Mouse (Mus musculus): ENCODE measurements around the gene Klf15. TPM values are rescaled to one million over a fixed set of nuclear protein-coding genes. Genes with fewer than 3 reads are reported as not detected.

Klf15 gene
- polyA plus RNA-seq (2015; fragmentation: Illumina TruSeq; extraction: RNeasy Lipid Tissue Mini Kit (QIAGEN cat#74804); ENCODE audit: insufficient read depth, low replicate concordance) = 2.3 TPM

DNA sequence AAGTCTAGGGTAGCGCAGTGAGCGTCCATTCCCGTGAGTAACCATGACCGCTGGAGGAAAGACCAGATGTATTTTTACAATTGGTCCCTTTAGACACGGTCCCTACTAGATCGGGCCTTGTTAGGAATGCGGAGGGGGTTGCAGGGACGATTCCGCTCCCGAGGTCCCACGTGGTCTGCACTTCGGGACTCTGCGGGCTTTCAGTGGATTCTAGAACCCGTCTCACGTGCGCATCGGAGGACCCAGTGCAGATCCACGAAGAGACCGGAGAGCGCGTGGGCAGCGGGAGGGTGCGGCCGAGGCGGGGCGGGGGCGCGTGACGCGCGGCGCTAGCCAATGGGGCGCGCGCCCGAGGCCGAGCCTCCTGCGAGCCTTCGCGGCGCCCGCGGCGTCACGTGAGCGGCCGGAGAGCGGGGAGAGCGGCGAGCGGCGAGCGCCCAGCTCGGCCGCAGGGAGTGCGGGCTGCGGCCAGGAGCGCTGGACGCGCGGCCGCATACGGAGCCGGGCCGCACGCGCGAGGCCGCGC lies at the start of gene Klf15:
Klf15 (plus strand) TSS at position 396 of the 526 bp plus-strand sequence.

DNA sequence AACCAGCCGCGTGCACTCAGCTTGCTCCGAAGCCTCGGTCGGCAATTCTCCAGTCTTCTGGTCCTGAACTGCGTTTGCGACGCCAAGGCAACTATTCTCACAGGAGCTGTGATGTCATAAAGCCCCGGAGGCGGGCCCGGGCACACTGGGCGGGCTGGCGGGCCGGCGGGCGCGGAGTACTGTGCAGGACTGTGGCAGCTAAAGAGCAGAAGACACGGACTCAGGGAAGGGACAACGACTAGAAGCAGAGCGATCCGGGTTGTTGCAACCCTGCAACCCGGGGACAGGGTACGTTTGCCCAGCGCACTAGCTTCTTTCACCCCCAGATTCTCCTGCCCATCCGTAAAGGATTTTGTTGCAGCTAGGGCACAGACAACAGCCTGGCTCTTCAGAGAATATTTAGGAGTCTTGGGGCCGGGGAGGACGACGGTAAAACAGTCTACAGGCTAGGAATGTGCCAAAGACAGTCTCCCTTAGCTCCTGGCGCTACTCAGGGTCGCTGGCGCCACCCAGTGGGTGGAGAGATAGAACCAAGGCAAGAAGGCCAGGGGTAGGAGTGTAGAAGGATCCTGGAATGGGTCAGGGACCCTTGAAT lies 33.9 kb upstream of the Klf15 start, which contains the start of gene Cfap100:
Cfap100 (minus strand) TSS at position 418 of the 595 bp plus-strand sequence.

DNA sequence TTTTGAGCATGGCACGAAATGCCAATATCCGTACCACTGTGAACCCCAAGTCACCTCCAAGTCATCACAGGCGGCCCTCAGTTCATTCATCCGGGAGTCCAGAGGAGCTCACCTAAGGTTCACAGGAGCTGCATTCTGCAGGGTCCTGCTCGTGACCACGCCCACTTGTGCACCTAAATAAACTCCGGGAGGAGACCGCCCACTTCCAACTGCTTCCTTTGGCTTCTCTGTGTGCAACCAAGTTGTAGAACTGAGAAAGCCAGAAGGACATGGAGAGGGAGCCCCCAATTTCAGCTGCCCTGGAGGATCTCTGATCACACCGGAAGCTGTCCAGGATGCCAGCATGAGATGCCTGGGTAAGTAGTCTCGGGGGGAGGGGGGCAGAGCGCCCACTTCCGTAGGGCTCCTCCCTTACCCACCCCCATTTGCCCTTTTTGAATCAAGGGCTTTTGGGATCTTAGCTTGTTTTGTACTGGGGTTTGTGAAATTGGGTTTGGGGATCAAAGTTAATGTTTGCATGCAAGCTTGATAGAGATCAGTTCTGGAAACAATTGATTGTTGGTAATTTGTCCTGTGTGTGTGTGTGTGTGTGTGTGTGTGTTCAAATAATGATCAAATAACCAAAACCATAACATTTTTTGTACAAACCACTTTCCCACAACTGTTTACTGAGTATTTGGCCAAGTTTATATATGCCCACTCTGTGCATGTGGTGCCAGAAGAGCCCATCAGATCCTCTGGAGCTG lies 24.0 kb downstream of the Klf15 start, which contains the start of gene Aldh1l1:
Aldh1l1 (plus strand) TSS at position 252 of the 746 bp plus-strand sequence.

Other genes with a start within 250 kb of the Klf15 start
- gene Vmn1r53, start 238.1 kb upstream of the Klf15 start, polyA plus RNA-seq (2015; fragmentation: Illumina TruSeq; extraction: RNeasy Lipid Tissue Mini Kit (QIAGEN cat#74804); ENCODE audit: insufficient read depth, low replicate concordance) = not detected
- not detected for gene Vmn1r54, start 216.3 kb upstream of the Klf15 start, polyA plus RNA-seq (2015; fragmentation: Illumina TruSeq; extraction: RNeasy Lipid Tissue Mini Kit (QIAGEN cat#74804); ENCODE audit: insufficient read depth, low replicate concordance)
- gene BC048671, start 161.4 kb upstream of the Klf15 start, polyA plus RNA-seq (2015; fragmentation: Illumina TruSeq; extraction: RNeasy Lipid Tissue Mini Kit (QIAGEN cat#74804); ENCODE audit: insufficient read depth, low replicate concordance) = not detected
- gene Chst13, start 137.4 kb upstream of the Klf15 start, polyA plus RNA-seq (2015; fragmentation: Illumina TruSeq; extraction: RNeasy Lipid Tissue Mini Kit (QIAGEN cat#74804); ENCODE audit: insufficient read depth, low replicate concordance) = not detected
- gene Uroc1, start 129.3 kb upstream of the Klf15 start, polyA plus RNA-seq (2015; fragmentation: Illumina TruSeq; extraction: RNeasy Lipid Tissue Mini Kit (QIAGEN cat#74804); ENCODE audit: insufficient read depth, low replicate concordance) = not detected
- gene Zxdc, start 93.1 kb upstream of the Klf15 start, polyA plus RNA-seq (2015; fragmentation: Illumina TruSeq; extraction: RNeasy Lipid Tissue Mini Kit (QIAGEN cat#74804); ENCODE audit: insufficient read depth, low replicate concordance) = 12.3 TPM
- gene Cfap100, start 33.8 kb upstream of the Klf15 start, polyA plus RNA-seq (2015; fragmentation: Illumina TruSeq; extraction: RNeasy Lipid Tissue Mini Kit (QIAGEN cat#74804); ENCODE audit: insufficient read depth, low replicate concordance) = not detected
- gene Aldh1l1, start 23.9 kb downstream of the Klf15 start, polyA plus RNA-seq (2015; fragmentation: Illumina TruSeq; extraction: RNeasy Lipid Tissue Mini Kit (QIAGEN cat#74804); ENCODE audit: insufficient read depth, low replicate concordance) = 2.9 TPM
- 2.4 TPM for gene Slc41a3, start 142.1 kb downstream of the Klf15 start, polyA plus RNA-seq (2015; fragmentation: Illumina TruSeq; extraction: RNeasy Lipid Tissue Mini Kit (QIAGEN cat#74804); ENCODE audit: insufficient read depth, low replicate concordance)

Data from spleen, adult 10 weeks (tissue).